Mouse (Mus musculus) midbrain, embryonic 14.5 days (tissue): ENCODE results near the gene Slc27a2. TPM values are rescaled to one million over a fixed set of nuclear protein-coding genes. Genes with fewer than 3 reads are reported as not detected.
"Not testable (repeated sequence)": the region's sequence is repeated elsewhere in the genome, so short reads cannot be mapped to it uniquely, and the experiment has no call there.

ENCODE experiments used
- ATAC-seq: fragments of 200-750 bp; cut with Nextera tagmentation; 2 replicates; pipeline ENCODE4 v1.8.0; 2017; ENCODE audit warnings: moderate number of reproducible peaks, moderate library complexity; ENCODE audit not compliant: low FRiP score, low TSS enrichment
- DNase-seq: peaks from one replicate; pipeline ENCODE4 v3.0.0-alpha.2; 2015
- H3K27ac ChIP-seq: fragments of 300-500 bp; sonication (generic); replicated peaks from 2 replicates; pipeline ENCODE4 v1.5.1; 2014; ENCODE audit warnings: mild to moderate bottlenecking, low read depth, low read length, moderate library complexity
- H3K27me3 ChIP-seq: fragments of 300-500 bp; sonication (generic); 2 replicates; pipeline ENCODE4 v1.6.1; 2014; ENCODE audit warnings: low read length, control low read depth, mixed read lengths; ENCODE audit not compliant: control insufficient read depth, insufficient read depth
- H3K36me3 ChIP-seq: fragments of 300-500 bp; sonication (generic); 2 replicates; pipeline ENCODE4 v1.6.1; 2014; ENCODE audit warnings: low read length, control low read depth; ENCODE audit not compliant: control insufficient read depth, insufficient read depth
- H3K4me1 ChIP-seq: fragments of 300-500 bp; sonication (generic); 2 replicates; pipeline ENCODE4 v1.6.1; 2014; ENCODE audit warnings: mild to moderate bottlenecking, antibody characterized with exemption, low read length, control low read depth; ENCODE audit not compliant: control insufficient read depth, insufficient read depth
- H3K4me2 ChIP-seq: fragments of 300-500 bp; sonication (generic); 2 replicates; pipeline ENCODE4 v1.6.1; 2014; ENCODE audit warnings: mild to moderate bottlenecking, low read length, moderate library complexity
- H3K4me3 ChIP-seq: fragments of 300-500 bp; sonication (generic); replicated peaks from 2 replicates; pipeline ENCODE4 v1.5.1; 2014; ENCODE audit warnings: low read depth, low read length
- H3K9ac ChIP-seq: fragments of 300-500 bp; sonication (generic); replicated peaks from 2 replicates; pipeline ENCODE4 v1.6.1; 2014; ENCODE audit warnings: mild to moderate bottlenecking, low read length, moderate library complexity
- H3K9me3 ChIP-seq: fragments of 300-500 bp; sonication (generic); 2 replicates; pipeline ENCODE4 v1.6.1; 2016; ENCODE audit warnings: low read length, control low read depth, mixed read lengths; ENCODE audit not compliant: control insufficient read depth
- WGBS: fragments of 180-500 bp; shearing (Covaris S2); extraction: QIAGEN DNeasy Blood & Tissue Kit; methylation state at CpG from one replicate; pipeline ENCODE4 v1.1.7; 2014; 5-methylcytosine and 5-hydroxymethylcytosine counted together
- polyA plus RNA-seq: library from polyadenylated mRNA; unstranded; fragments of >200 nt; fragmentation: Nextera tagmentation; extraction: Ambion mirVana; gene quantifications from 2 replicates; pipeline ENCODE4 v1.2.1, GENCODE M21; 2014

The Slc27a2 gene
- polyA plus RNA-seq, 1 experiment from 2014 or later, result 10.5 TPM

GRCm38 (mm10) chr2:126522056-126522455 lies 30.2 kb upstream of the Slc27a2 start:
- Histone ChIP-seq H3K4me1 (no peaks in the 10 kb centered on the region), H3K4me3 (no peak overlapping the region), H3K4me2 (no peak overlapping the region), H3K9ac (no peak overlapping the region), H3K27me3 (no peaks in the 10 kb centered on the region), H3K27ac (no peak overlapping the region), H3K9me3 (no peaks in the 10 kb centered on the region), H3K36me3 (no peaks in the 10 kb centered on the region)
- DNase-seq (no peak), ATAC-seq (no peak)
- 80% methylated on average over 8 of the region's 8 CpGs for WGBS

- H3K36me3 ChIP-seq, ATAC-seq, H3K27ac ChIP-seq, H3K4me2 ChIP-seq, H3K9ac ChIP-seq, H3K4me1 ChIP-seq, H3K4me3 ChIP-seq, DNase-seq, H3K9me3 ChIP-seq, H3K27me3 ChIP-seq: not testable (repeated sequence)
- WGBS, result 64% methylated on average over 5 of the region's 5 CpGs
Observed at GRCm38 (mm10) chr2:126523101-126523745, 29.0 kb upstream of the Slc27a2 start.

GRCm38 (mm10) chr2:126524271-126524670 lies 27.9 kb upstream of the Slc27a2 start:
- 73% methylated on average over 2 of the region's 2 CpGs for WGBS

GRCm38 (mm10) chr2:126527461-126527860 lies 24.7 kb upstream of the Slc27a2 start:
- Histone ChIP-seq H3K4me3 (no peak overlapping the region), H3K27ac (no peak overlapping the region), H3K4me2 (no peak overlapping the region), H3K9ac (no peak overlapping the region), H3K4me1 (no peaks in the 10 kb centered on the region), H3K9me3 (no peaks in the 10 kb centered on the region), H3K36me3 (no peaks in the 10 kb centered on the region), H3K27me3 (no peaks in the 10 kb centered on the region)
- WGBS, result 94% methylated on average over 8 of the region's 8 CpGs
- DNase-seq (no peak), ATAC-seq (no peak)

More at GRCm38 (mm10) chr2:126524271-126524670, 27.9 kb upstream of the Slc27a2 start:
- no peak for DNase-seq
- no peaks in the 10 kb centered on the region for H3K36me3 ChIP-seq
- ATAC-seq, result no peak
- H3K27ac ChIP-seq, result no peak overlapping the region
- H3K4me1 ChIP-seq, result no peaks in the 10 kb centered on the region
- no peaks in the 10 kb centered on the region for H3K9me3 ChIP-seq
- H3K4me3 ChIP-seq, result no peak overlapping the region
- no peaks in the 10 kb centered on the region for H3K27me3 ChIP-seq
- no peak overlapping the region for H3K4me2 ChIP-seq
- no peak overlapping the region for H3K9ac ChIP-seq

- H3K9me3 ChIP-seq, result no peaks in the 10 kb centered on the region
- H3K4me3 ChIP-seq, result no peak overlapping the region
- ATAC-seq (no peak), DNase-seq (no peak)
- no peaks in the 10 kb centered on the region for H3K4me1 ChIP-seq
- no peak overlapping the region for H3K27ac ChIP-seq
- H3K9ac ChIP-seq, result no peak overlapping the region
- H3K4me2 ChIP-seq, result no peak overlapping the region
- H3K27me3 ChIP-seq, result no peaks in the 10 kb centered on the region
- no peaks in the 10 kb centered on the region for H3K36me3 ChIP-seq
- 72% methylated on average over 3 of the region's 3 CpGs for WGBS
Observed at GRCm38 (mm10) chr2:126530581-126530980, 21.6 kb upstream of the Slc27a2 start.

GRCm38 (mm10) chr2:126537654-126538053 lies 14.6 kb upstream of the Slc27a2 start:
- no peak for DNase-seq
- no peak for ATAC-seq
- H3K4me2 ChIP-seq, result no peak overlapping the region
- H3K9me3 ChIP-seq, result no peaks in the 10 kb centered on the region
- H3K36me3 ChIP-seq, result no peaks in the 10 kb centered on the region
- no peak overlapping the region for H3K27ac ChIP-seq
- no peak overlapping the region for H3K9ac ChIP-seq
- no peak overlapping the region for H3K4me3 ChIP-seq
- no peaks in the 10 kb centered on the region for H3K4me1 ChIP-seq
- H3K27me3 ChIP-seq, result no peaks in the 10 kb centered on the region

- ATAC-seq (no peak), DNase-seq (no peak)
- Histone ChIP-seq H3K4me3 (no peak overlapping the region), H3K9me3 (no peaks in the 10 kb centered on the region), H3K27me3 (no peaks in the 10 kb centered on the region), H3K27ac (no peak overlapping the region), H3K4me1 (no peaks in the 10 kb centered on the region), H3K36me3 (no peaks in the 10 kb centered on the region), H3K4me2 (no peak overlapping the region), H3K9ac (no peak overlapping the region)
- 88% methylated on average over 6 of the region's 6 CpGs for WGBS
Observed at GRCm38 (mm10) chr2:126540390-126540925, 11.7 kb upstream of the Slc27a2 start.

GRCm38 (mm10) chr2:126542211-126542610 lies 10.0 kb upstream of the Slc27a2 start:
- Histone ChIP-seq H3K4me3 (no peak overlapping the region), H3K27ac (no peak overlapping the region), H3K27me3 (no peaks in the 10 kb centered on the region), H3K4me1 (no peaks in the 10 kb centered on the region), H3K9me3 (no peaks in the 10 kb centered on the region), H3K9ac (no peak overlapping the region), H3K4me2 (no peak overlapping the region), H3K36me3 (no peaks in the 10 kb centered on the region)
- no peak for ATAC-seq
- no peak for DNase-seq
- WGBS, result 91% methylated on average over 5 of the region's 5 CpGs

- H3K4me1 ChIP-seq, result no peaks in the 10 kb centered on the region
- no peaks in the 10 kb centered on the region for H3K36me3 ChIP-seq
- H3K9me3 ChIP-seq, result no peaks in the 10 kb centered on the region
- no peak overlapping the region for H3K9ac ChIP-seq
- no peak overlapping the region for H3K4me3 ChIP-seq
- ATAC-seq (no peak), DNase-seq (no peak)
- no peak overlapping the region for H3K4me2 ChIP-seq
- H3K27me3 ChIP-seq, result no peaks in the 10 kb centered on the region
- 76% methylated on average over 5 of the region's 5 CpGs for WGBS
- no peak overlapping the region for H3K27ac ChIP-seq
Observed at GRCm38 (mm10) chr2:126545297-126545696, 6.9 kb upstream of the Slc27a2 start.
